Mouse (Mus musculus) testis, postnatal 14 days (tissue): ENCODE results near the gene Fbxw10.
A peak's percentile ranks its signal among the peaks of the same experiment; 100 is the strongest.

ENCODE experiments used
- DNase-seq: peaks from one replicate; pipeline ENCODE4 v3.0.0; 2021; ENCODE audit warnings: low spot score

The Fbxw10 gene

GRCm38 (mm10) chr11:62909720-62910306 is 62.9 kb downstream of the Fbxw10 start:
- no peak for DNase-seq

- no peak for DNase-seq
Measured at GRCm38 (mm10) chr11:62911362-62911761, 64.5 kb downstream of the Fbxw10 start.

- no peak for DNase-seq
Measured at GRCm38 (mm10) chr11:62913141-62913540, 66.3 kb downstream of the Fbxw10 start.

GRCm38 (mm10) chr11:62914532-62914931 is 67.7 kb downstream of the Fbxw10 start:
- DNase-seq = no peak

- no peak for DNase-seq
Measured at GRCm38 (mm10) chr11:62915486-62915885, 68.6 kb downstream of the Fbxw10 start.

GRCm38 (mm10) chr11:62916765-62917164 is 69.9 kb downstream of the Fbxw10 start:
- DNase-seq = no peak

GRCm38 (mm10) chr11:62919946-62920742 is 73.3 kb downstream of the Fbxw10 start:
- no peak for DNase-seq

- no peak for DNase-seq
Measured at GRCm38 (mm10) chr11:62920743-62921050, 73.8 kb downstream of the Fbxw10 start.

- peak; percentile 89 for DNase-seq
Measured at GRCm38 (mm10) chr11:62921052-62921977, 74.4 kb downstream of the Fbxw10 start.

GRCm38 (mm10) chr11:62924091-62924761 is 77.4 kb downstream of the Fbxw10 start:
- no peak for DNase-seq
